Mouse (Mus musculus): Measurements from ENCODE around the gene Rnf216.

Gene Rnf216

GRCm38 (mm10) chr5:143101626-143102025, 11.2 kb downstream of the Rnf216 start:
- DNase-seq (ENCODE audit: low read depth): no peak

GRCm38 (mm10) chr5:143095256-143095655, 17.5 kb downstream of the Rnf216 start:
- no peak for DNase-seq (ENCODE audit: low read depth)

- DNase-seq (ENCODE audit: low read depth): no peak
Measured at GRCm38 (mm10) chr5:143092891-143093290, 19.9 kb downstream of the Rnf216 start.

- peak; percentile 52 for DNase-seq (ENCODE audit: low read depth)
Measured at GRCm38 (mm10) chr5:143084898-143085297, 27.9 kb downstream of the Rnf216 start.

GRCm38 (mm10) chr5:143079806-143080205, 33.0 kb downstream of the Rnf216 start:
- DNase-seq (ENCODE audit: low read depth): peak; percentile 35

- no peak for DNase-seq (ENCODE audit: low read depth)
Measured at GRCm38 (mm10) chr5:143076603-143077143, 36.1 kb downstream of the Rnf216 start.

- no peak for DNase-seq (ENCODE audit: low read depth)
Measured at GRCm38 (mm10) chr5:143075987-143076386, 36.8 kb downstream of the Rnf216 start.

GRCm38 (mm10) chr5:143069048-143069447, 43.7 kb downstream of the Rnf216 start:
- DNase-seq (ENCODE audit: low read depth): no peak

GRCm38 (mm10) chr5:143068382-143068781, 44.4 kb downstream of the Rnf216 start:
- DNase-seq (ENCODE audit: low read depth): no peak

- peak; percentile 85 for DNase-seq (ENCODE audit: low read depth)
Measured at GRCm38 (mm10) chr5:143066551-143066958, 46.2 kb downstream of the Rnf216 start.

- no peak for DNase-seq (ENCODE audit: low read depth)
Measured at GRCm38 (mm10) chr5:143066096-143066495, 46.7 kb downstream of the Rnf216 start.

GRCm38 (mm10) chr5:143065230-143065629, 47.6 kb downstream of the Rnf216 start:
- DNase-seq (ENCODE audit: low read depth): no peak

- no peak for DNase-seq (ENCODE audit: low read depth)
Measured at GRCm38 (mm10) chr5:143062251-143062650, 50.5 kb downstream of the Rnf216 start.

- DNase-seq (ENCODE audit: low read depth): no peak
Measured at GRCm38 (mm10) chr5:143061511-143061910, 51.3 kb downstream of the Rnf216 start.

- DNase-seq (ENCODE audit: low read depth): no peak
Measured at GRCm38 (mm10) chr5:143060774-143061385, 51.9 kb downstream of the Rnf216 start.

- no peak for DNase-seq (ENCODE audit: low read depth)
Measured at GRCm38 (mm10) chr5:143059958-143060357, 52.8 kb downstream of the Rnf216 start.

- DNase-seq (ENCODE audit: low read depth): no peak
Measured at GRCm38 (mm10) chr5:143059182-143059581, 53.6 kb downstream of the Rnf216 start.

GRCm38 (mm10) chr5:143058675-143059074, 54.1 kb downstream of the Rnf216 start:
- no peak for DNase-seq (ENCODE audit: low read depth)

GRCm38 (mm10) chr5:143058208-143058607, 54.6 kb downstream of the Rnf216 start:
- DNase-seq (ENCODE audit: low read depth): peak; percentile 62

- DNase-seq (ENCODE audit: low read depth): no peak
Measured at GRCm38 (mm10) chr5:143057753-143058152, 55.0 kb downstream of the Rnf216 start.

- no peak for DNase-seq (ENCODE audit: low read depth)
Measured at GRCm38 (mm10) chr5:143056191-143056880, 56.5 kb downstream of the Rnf216 start.

GRCm38 (mm10) chr5:143055501-143056125, 57.2 kb downstream of the Rnf216 start:
- DNase-seq (ENCODE audit: low read depth): peak; percentile 98

GRCm38 (mm10) chr5:143054703-143055102, 58.1 kb downstream of the Rnf216 start:
- no peak for DNase-seq (ENCODE audit: low read depth)
